Mouse (Mus musculus) liver, embryonic 13.5 days (tissue): ENCODE results near the gene Slc38a4. TPM values are rescaled to one million over a fixed set of nuclear protein-coding genes. Genes with fewer than 3 reads are reported as not detected.

Experiments
- ATAC-seq: fragments of 200-750 bp; cut with Nextera tagmentation; 2 replicates; pipeline ENCODE4 v1.8.0; 2017; ENCODE audit warnings: low read depth, mild to moderate bottlenecking, moderate number of reproducible peaks, moderate library complexity
- DNase-seq: peaks from one replicate; pipeline ENCODE4 v3.0.0; 2022
- H3K27ac ChIP-seq: fragments of 300-500 bp; sonication (generic); 2 replicates; pipeline ENCODE4 v1.5.1; 2015; ENCODE audit warnings: moderate library complexity, mild to moderate bottlenecking, inconsistent platforms
- H3K27me3 ChIP-seq: fragments of 300-500 bp; sonication (generic); 2 replicates; pipeline ENCODE4 v1.6.1; 2015; ENCODE audit warnings: mild to moderate bottlenecking, inconsistent platforms
- H3K36me3 ChIP-seq: fragments of 300-500 bp; sonication (generic); 2 replicates; pipeline ENCODE4 v1.6.1; 2015; ENCODE audit warnings: mild to moderate bottlenecking, inconsistent platforms
- H3K4me1 ChIP-seq: fragments of 300-500 bp; sonication (generic); replicated peaks from 2 replicates; pipeline ENCODE4 v1.6.1; 2015; ENCODE audit warnings: inconsistent platforms
- H3K4me2 ChIP-seq: fragments of 300-500 bp; sonication (generic); 2 replicates; pipeline ENCODE4 v1.6.1; 2015; ENCODE audit warnings: inconsistent platforms, mild to moderate bottlenecking, moderate library complexity
- H3K4me3 ChIP-seq: fragments of 300-500 bp; sonication (generic); replicated peaks from 2 replicates; pipeline ENCODE4 v1.5.1; 2015; ENCODE audit warnings: mild to moderate bottlenecking, inconsistent platforms
- H3K9ac ChIP-seq: fragments of 300-500 bp; sonication (generic); 2 replicates; pipeline ENCODE4 v1.6.1; 2015; ENCODE audit warnings: mild to moderate bottlenecking, inconsistent platforms
- H3K9me3 ChIP-seq: fragments of 300-500 bp; sonication (generic); replicated peaks from 2 replicates; pipeline ENCODE4 v1.6.1; 2016; ENCODE audit warnings: inconsistent platforms
- WGBS: fragments of 180-500 bp; shearing (Covaris S2); methylation state at CpG from one replicate; pipeline ENCODE4 v1.1.7; 2015; ENCODE audit not compliant: insufficient replicate concordance; 5-methylcytosine and 5-hydroxymethylcytosine counted together
- polyA plus RNA-seq: library from polyadenylated mRNA; unstranded; fragments of >200 nt; fragmentation: Nextera tagmentation; extraction: Ambion mirVana; gene quantifications from 2 replicates; pipeline ENCODE4 v1.2.1, GENCODE M21; 2015

The Slc38a4 gene
- polyA plus RNA-seq, 1 experiment from 2014 or later = 38.3 TPM

- Histone ChIP-seq H3K9ac (no peak overlapping the region), H3K4me1 (peaks cover 13% of the 10 kb centered on the region), H3K9me3 (no peaks in the 10 kb centered on the region), H3K4me3 (no peak overlapping the region), H3K27me3 (no peaks in the 10 kb centered on the region), H3K36me3 (no peaks in the 10 kb centered on the region), H3K4me2 (no peak overlapping the region), H3K27ac (no peak overlapping the region)
- whole genome bisulfite sequencing = 60% methylated on average over 13 of the region's 13 CpGs
- DNase-seq = no peak
- ATAC-seq = no peak
Measured at GRCm38 (mm10) chr15:97072859-97073826, 17.4 kb upstream of the Slc38a4 start.

- Histone ChIP-seq H3K27me3 (no peaks in the 10 kb centered on the region), H3K36me3 (no peaks in the 10 kb centered on the region), H3K4me2 (peak overlapping the region; percentile 4; the same call in 1 of the 2 replicates), H3K9me3 (no peaks in the 10 kb centered on the region), H3K9ac (no peak overlapping the region), H3K4me3 (no peak overlapping the region), H3K27ac (0 out of 2 replicates have a peak overlapping the region, but pooled peaks have one; percentile 15), H3K4me1 (peaks cover 9% of the 10 kb centered on the region; the same call in 1 of the 2 replicates)
- 43% methylated on average over 8 of the region's 8 CpGs for WGBS
- ATAC-seq (no peak), DNase-seq (no peak)
Measured at GRCm38 (mm10) chr15:97067340-97068136, 11.8 kb upstream of the Slc38a4 start.

- Histone ChIP-seq H3K4me3 (no peak overlapping the region), H3K9me3 (no peaks in the 10 kb centered on the region), H3K27ac (no peak overlapping the region), H3K4me1 (peaks cover 9% of the 10 kb centered on the region; the same call in 1 of the 2 replicates), H3K9ac (no peak overlapping the region), H3K36me3 (no peaks in the 10 kb centered on the region), H3K4me2 (peak overlapping the region; percentile 4; the same call in 1 of the 2 replicates), H3K27me3 (no peaks in the 10 kb centered on the region)
- DNase-seq (no peak), ATAC-seq (0 out of 2 replicates have a peak, but pooled peaks have one; percentile 34)
- 33% methylated on average over 5 of the region's 5 CpGs for WGBS
Measured at GRCm38 (mm10) chr15:97066937-97067336, 11.2 kb upstream of the Slc38a4 start.

GRCm38 (mm10) chr15:97063211-97063610 lies 7.5 kb upstream of the Slc38a4 start:
- no peaks in the 10 kb centered on the region for H3K36me3 ChIP-seq
- H3K27ac ChIP-seq = no peak overlapping the region
- no peak overlapping the region for H3K4me3 ChIP-seq
- H3K4me2 ChIP-seq = no peak overlapping the region
- no peak overlapping the region for H3K9ac ChIP-seq
- H3K9me3 ChIP-seq = no peaks in the 10 kb centered on the region
- H3K27me3 ChIP-seq = no peaks in the 10 kb centered on the region
- WGBS = 79% methylated on average over 5 of the region's 5 CpGs
- ATAC-seq (no peak), DNase-seq (no peak)
- H3K4me1 ChIP-seq = peaks cover 19% of the 10 kb centered on the region

- DNase-seq (no peak), ATAC-seq (no peak)
- no peak overlapping the region for H3K4me3 ChIP-seq
- H3K4me1 ChIP-seq = peaks cover 10% of the 10 kb centered on the region; the same call in 1 of the 2 replicates
- no peaks in the 10 kb centered on the region for H3K36me3 ChIP-seq
- WGBS = 75% methylated on average over 8 of the region's 8 CpGs
- no peaks in the 10 kb centered on the region for H3K9me3 ChIP-seq
- H3K27me3 ChIP-seq = peaks cover 8% of the 10 kb centered on the region; the same call in 1 of the 2 replicates
- no peak overlapping the region for H3K4me2 ChIP-seq
- no peak overlapping the region for H3K9ac ChIP-seq
- no peak overlapping the region for H3K27ac ChIP-seq
Measured at GRCm38 (mm10) chr15:97060973-97061372, 5.2 kb upstream of the Slc38a4 start.

GRCm38 (mm10) chr15:97060571-97060970 lies 4.8 kb upstream of the Slc38a4 start:
- no peaks in the 10 kb centered on the region for H3K9me3 ChIP-seq

GRCm38 (mm10) chr15:97060102-97060501 lies 4.3 kb upstream of the Slc38a4 start:
- Histone ChIP-seq H3K4me3 (no peak overlapping the region), H3K4me2 (no peak overlapping the region), H3K27me3 (peaks cover 16% of the 10 kb centered on the region), H3K9me3 (no peaks in the 10 kb centered on the region), H3K36me3 (no peaks in the 10 kb centered on the region), H3K27ac (no peak overlapping the region), H3K4me1 (peaks cover 10% of the 10 kb centered on the region; the same call in 1 of the 2 replicates), H3K9ac (no peak overlapping the region)
- DNase-seq = no peak
- peak; percentile 43; the same call in 1 of the 2 replicates for ATAC-seq
- WGBS = 77% methylated on average over 14 of the region's 14 CpGs

More at GRCm38 (mm10) chr15:97060571-97060970, 4.8 kb upstream of the Slc38a4 start:
- 75% methylated on average over 6 of the region's 6 CpGs for WGBS
- Histone ChIP-seq H3K4me1 (peaks cover 10% of the 10 kb centered on the region; the same call in 1 of the 2 replicates), H3K4me2 (no peak overlapping the region), H3K9ac (no peak overlapping the region), H3K27ac (no peak overlapping the region), H3K36me3 (no peaks in the 10 kb centered on the region), H3K4me3 (no peak overlapping the region), H3K27me3 (peaks cover 12% of the 10 kb centered on the region)
- ATAC-seq = no peak
- DNase-seq = no peak

- ATAC-seq = peak; percentile 31; the same call in 1 of the 2 replicates
Measured at GRCm38 (mm10) chr15:97059071-97060041, 3.6 kb upstream of the Slc38a4 start.

GRCm38 (mm10) chr15:97054767-97055489 lies 828 bp downstream of the Slc38a4 start:
- 49% methylated on average over 31 of the region's 31 CpGs for WGBS
- H3K27me3 ChIP-seq = peaks cover 32% of the 10 kb centered on the region
- no peak for DNase-seq
- H3K36me3 ChIP-seq = no peaks in the 10 kb centered on the region
- H3K4me2 ChIP-seq = peak overlapping the region; percentile 51
- H3K27ac ChIP-seq = 0 out of 2 replicates have a peak overlapping the region, but pooled peaks have one; percentile 7
- peak overlapping the region; percentile 55 for H3K9ac ChIP-seq
- H3K9me3 ChIP-seq = peaks cover 8% of the 10 kb centered on the region
- no peak for ATAC-seq
- H3K4me1 ChIP-seq = peaks cover 13% of the 10 kb centered on the region
- H3K4me3 ChIP-seq = peak overlapping the region; percentile 50

More at GRCm38 (mm10) chr15:97059071-97060041, 3.6 kb upstream of the Slc38a4 start:
- no peak for DNase-seq
- H3K4me2 ChIP-seq = no peak overlapping the region
- peaks cover 10% of the 10 kb centered on the region; the same call in 1 of the 2 replicates for H3K4me1 ChIP-seq
- H3K36me3 ChIP-seq = no peaks in the 10 kb centered on the region
- H3K27me3 ChIP-seq = peaks cover 24% of the 10 kb centered on the region
- WGBS = 72% methylated on average over 24 of the region's 24 CpGs
- H3K9me3 ChIP-seq = peaks cover 6% of the 10 kb centered on the region
- no peak overlapping the region for H3K27ac ChIP-seq
- H3K9ac ChIP-seq = no peak overlapping the region
- no peak overlapping the region for H3K4me3 ChIP-seq
